Mouse (Mus musculus): ENCODE data around the gene Exog.

Exog gene

GRCm38 (mm10) chr9:119444738-119445429 lies at the start of gene Exog:
Exog (plus strand) TSS chr9:119444943.
- in situ Hi-C loops (cut with MboI; ENCODE audit: unreplicated experiment in 2 of 2) = no loop called here

- in situ Hi-C loops (cut with MboI; ENCODE audit: unreplicated experiment in 2 of 2) = loop anchor here in 1 of 2 experiments (5.0 kb wide), 1 partner anchor 44 kb away; the partner anchor contains the start of gene Xylb
Measured at GRCm38 (mm10) chr9:119401351-119401750, 43.4 kb upstream of the Exog start.

- in situ Hi-C loops (cut with MboI; ENCODE audit: unreplicated experiment in 2 of 2) = loop anchor here in 1 of 2 experiments (5.0 kb wide), 1 partner anchor 45 kb away; the partner anchor contains the start of gene Xylb
Measured at GRCm38 (mm10) chr9:119401801-119402214, 42.9 kb upstream of the Exog start, which contains the start of gene Acvr2b. Acvr2b (plus strand) TSS chr9:119402118.

- in situ Hi-C loops (cut with MboI; ENCODE audit: unreplicated experiment in 2 of 2) = loop anchor here in 1 of 2 experiments (5.0 kb wide), 1 partner anchor 45 kb away; the partner anchor contains the start of gene Xylb
Measured at GRCm38 (mm10) chr9:119402253-119403235, 42.2 kb upstream of the Exog start.

- in situ Hi-C loops (cut with MboI; ENCODE audit: unreplicated experiment in 2 of 2) = loop anchor here in 1 of 2 experiments (5.0 kb wide), 1 partner anchor 46 kb away; the partner anchor contains the start of gene Xylb
Measured at GRCm38 (mm10) chr9:119403236-119403641, 41.5 kb upstream of the Exog start.

- in situ Hi-C loops (cut with MboI; ENCODE audit: unreplicated experiment in 2 of 2) = loop anchor here in 1 of 2 experiments (5.0 kb wide), 1 partner anchor 47 kb away; the partner anchor contains the start of gene Xylb
Measured at GRCm38 (mm10) chr9:119404090-119404489, 40.7 kb upstream of the Exog start.

GRCm38 (mm10) chr9:119407884-119408283 lies 36.9 kb upstream of the Exog start:
- in situ Hi-C loops (cut with MboI; ENCODE audit: unreplicated experiment in 2 of 2) = no loop called here

- in situ Hi-C loops (cut with MboI; ENCODE audit: unreplicated experiment in 2 of 2) = no loop called here
Measured at GRCm38 (mm10) chr9:119408898-119409664, 35.7 kb upstream of the Exog start.

GRCm38 (mm10) chr9:119409864-119410263 lies 34.9 kb upstream of the Exog start:
- in situ Hi-C loops (cut with MboI; ENCODE audit: unreplicated experiment in 2 of 2) = no loop called here

GRCm38 (mm10) chr9:119418025-119418424 lies 26.7 kb upstream of the Exog start:
- in situ Hi-C loops (cut with MboI; ENCODE audit: unreplicated experiment in 2 of 2) = no loop called here

GRCm38 (mm10) chr9:119419852-119420438 lies 24.8 kb upstream of the Exog start:
- in situ Hi-C loops (cut with MboI; ENCODE audit: unreplicated experiment in 2 of 2) = no loop called here

GRCm38 (mm10) chr9:119425217-119425975 lies 19.3 kb upstream of the Exog start:
- in situ Hi-C loops (cut with MboI; ENCODE audit: unreplicated experiment in 2 of 2) = loop anchor here in 1 of 2 experiments (5.0 kb wide), 1 partner anchor 63 kb away; no protein-coding TSS in a partner anchor

- in situ Hi-C loops (cut with MboI; ENCODE audit: unreplicated experiment in 2 of 2) = loop anchor here in 1 of 2 experiments (5.0 kb wide), 1 partner anchor 64 kb away; no protein-coding TSS in a partner anchor
Measured at GRCm38 (mm10) chr9:119425976-119426415, 18.7 kb upstream of the Exog start.

- in situ Hi-C loops (cut with MboI; ENCODE audit: unreplicated experiment in 2 of 2) = loop anchor here in 1 of 2 experiments (5.0 kb wide), 1 partner anchor 64 kb away; no protein-coding TSS in a partner anchor
Measured at GRCm38 (mm10) chr9:119426483-119426882, 18.3 kb upstream of the Exog start.

- in situ Hi-C loops (cut with MboI; ENCODE audit: unreplicated experiment in 2 of 2) = loop anchor here in 1 of 2 experiments (5.0 kb wide), 3 partner anchors 73 to 513 kb away; partner anchors contain the start of gene Xylb
Measured at GRCm38 (mm10) chr9:119430311-119430710, 14.4 kb upstream of the Exog start.

- in situ Hi-C loops (cut with MboI; ENCODE audit: unreplicated experiment in 2 of 2) = no loop called here
Measured at GRCm38 (mm10) chr9:119435855-119436254, 8.9 kb upstream of the Exog start.

GRCm38 (mm10) chr9:119438065-119438464 lies 6.7 kb upstream of the Exog start:
- in situ Hi-C loops (cut with MboI; ENCODE audit: unreplicated experiment in 2 of 2) = no loop called here

GRCm38 (mm10) chr9:119438498-119439000 lies 6.2 kb upstream of the Exog start:
- in situ Hi-C loops (cut with MboI; ENCODE audit: unreplicated experiment in 2 of 2) = no loop called here
